Mouse (Mus musculus): ENCODE data around the gene Adamts3.

Adamts3 gene

DNA sequence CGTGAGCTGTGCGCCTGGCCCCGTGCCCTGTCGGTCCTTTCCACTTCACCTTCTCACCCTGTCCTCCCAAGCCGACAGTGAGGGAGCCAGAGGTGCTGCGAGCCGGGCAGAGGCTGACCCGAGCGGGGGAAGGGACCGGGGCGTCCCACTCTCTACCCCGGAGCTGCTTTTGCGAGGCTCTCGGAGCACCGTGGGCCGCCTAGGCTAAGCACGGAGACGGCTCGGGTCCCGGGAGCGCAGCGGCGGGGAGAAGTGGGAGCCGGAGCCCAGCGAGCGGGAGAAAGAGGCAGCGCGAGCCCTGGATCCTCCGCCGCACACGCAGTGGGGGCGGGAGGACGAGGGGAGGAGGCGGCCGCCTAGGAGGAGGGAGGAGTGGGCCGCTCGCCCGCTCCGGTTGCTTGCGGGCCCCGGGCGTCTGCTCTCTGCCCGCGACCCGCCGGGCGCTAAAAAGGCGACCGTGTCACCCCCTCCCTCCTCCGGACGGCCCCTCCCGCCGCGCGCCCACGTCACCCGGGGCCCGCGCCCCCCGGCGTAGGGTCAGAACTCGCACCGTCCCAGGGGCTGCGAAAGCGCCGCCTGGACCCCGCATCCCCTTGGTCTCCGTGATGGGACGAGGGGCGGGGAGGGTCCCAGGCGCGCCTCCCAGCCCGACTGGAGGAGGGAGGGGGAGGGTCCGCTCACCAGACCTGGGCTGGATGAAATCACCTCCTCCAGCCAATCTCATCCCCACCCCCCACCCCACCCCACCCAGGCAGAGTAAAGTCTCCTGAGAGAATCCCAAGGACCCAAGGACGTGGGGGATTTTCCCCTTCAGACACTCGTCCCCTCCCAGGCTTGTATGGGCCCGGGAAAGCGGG lies at the start of gene Adamts3:
Adamts3 (minus strand) TSS at position 284 of the 857 bp plus-strand sequence.
- DNase-seq (ENCODE audit: low spot score in 2 of 2): peak; percentile 18 to 67

- no peak for DNase-seq (ENCODE audit: low spot score in 2 of 2)
These were observed 48.4 kb upstream of the Adamts3 start for GRCm38 (mm10) chr5:89931511-89931910.

DNA sequence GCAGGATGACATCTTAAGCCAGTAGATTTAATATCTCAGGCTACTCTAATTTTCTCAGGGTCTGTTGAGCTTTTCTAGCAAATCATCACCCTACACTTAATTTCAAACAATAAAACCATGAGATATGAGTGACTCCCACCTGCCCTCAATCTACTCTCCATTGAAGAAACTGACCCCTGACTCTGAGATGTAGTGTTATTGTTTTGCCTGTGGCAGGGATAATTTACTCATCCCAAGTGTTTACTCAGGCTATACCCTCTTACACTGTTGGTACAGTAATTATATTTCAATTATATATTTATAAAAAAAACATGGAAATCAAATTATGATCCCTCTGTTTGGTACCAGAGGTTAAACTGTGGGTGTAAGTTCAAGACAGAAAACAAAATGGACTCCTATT lies 29.2 kb upstream of the Adamts3 start:
- no peak for DNase-seq (ENCODE audit: low spot score in 2 of 2)

DNA sequence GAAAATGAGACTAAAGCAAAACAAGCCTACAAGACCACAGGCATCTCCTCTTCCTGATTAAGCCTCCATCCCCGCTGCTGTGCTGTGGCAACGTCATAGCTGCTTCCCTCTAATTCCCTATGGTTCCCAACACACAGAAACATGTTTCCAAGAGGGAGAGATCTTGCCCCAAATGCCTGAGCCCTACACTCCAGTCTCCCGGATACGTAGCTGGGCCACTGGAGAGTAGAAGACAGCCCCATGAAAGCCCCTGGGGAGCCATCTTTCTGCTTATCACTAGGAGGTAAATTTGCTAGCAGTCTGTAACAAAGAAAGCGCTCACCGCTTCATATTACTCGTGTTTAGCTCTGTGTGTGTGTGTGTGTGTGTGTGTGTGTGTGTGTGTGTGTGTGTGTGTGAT lies 28.8 kb upstream of the Adamts3 start:
- no peak for DNase-seq (ENCODE audit: low spot score in 2 of 2)

DNA sequence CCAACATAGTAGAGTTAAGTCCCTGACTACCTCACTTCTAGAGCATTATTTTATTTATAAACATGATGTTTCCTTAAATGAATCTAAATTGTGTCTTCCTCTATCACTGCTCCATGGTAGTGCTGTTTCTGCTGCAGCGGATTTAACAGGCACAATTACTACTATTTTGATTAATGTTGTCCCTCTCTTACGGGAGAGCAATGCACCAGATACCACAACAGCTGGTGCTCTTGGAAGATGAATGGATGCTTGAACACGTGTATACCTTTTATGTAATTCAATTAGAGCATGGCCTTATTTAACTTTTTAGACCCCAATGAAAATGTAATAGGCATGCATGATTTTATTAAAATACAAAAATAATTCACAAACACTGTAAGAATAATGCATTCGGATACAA lies 28.4 kb upstream of the Adamts3 start:
- no peak for DNase-seq (ENCODE audit: low spot score in 2 of 2)

DNA sequence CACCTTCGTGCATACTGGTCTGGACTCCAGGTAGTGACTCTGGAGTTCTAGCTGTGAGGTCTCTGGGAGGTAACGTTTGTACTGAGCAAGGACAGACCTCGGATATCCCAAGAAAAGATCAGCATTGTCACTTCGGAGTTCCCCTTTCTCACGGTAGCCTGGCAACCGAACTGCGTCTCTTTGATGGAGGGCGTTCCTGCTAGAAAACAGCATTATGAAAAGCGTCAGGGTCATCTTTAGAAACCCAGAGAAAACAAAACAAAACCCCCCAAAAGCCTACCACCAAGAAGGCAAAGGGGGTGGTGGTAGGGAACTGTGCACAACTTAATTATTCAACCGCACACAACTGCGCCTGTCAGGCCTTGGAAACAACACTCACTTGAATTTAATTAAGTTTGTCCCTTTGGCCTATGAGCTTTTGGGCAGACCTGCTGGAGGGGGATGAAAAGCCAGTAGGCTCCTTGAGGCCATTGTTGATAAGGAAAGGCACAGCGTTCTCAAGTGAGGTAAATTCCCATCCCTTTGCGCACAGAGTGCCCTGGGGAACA lies 23.8 kb upstream of the Adamts3 start:
- DNase-seq (ENCODE audit: low spot score in 2 of 2): no peak

DNA sequence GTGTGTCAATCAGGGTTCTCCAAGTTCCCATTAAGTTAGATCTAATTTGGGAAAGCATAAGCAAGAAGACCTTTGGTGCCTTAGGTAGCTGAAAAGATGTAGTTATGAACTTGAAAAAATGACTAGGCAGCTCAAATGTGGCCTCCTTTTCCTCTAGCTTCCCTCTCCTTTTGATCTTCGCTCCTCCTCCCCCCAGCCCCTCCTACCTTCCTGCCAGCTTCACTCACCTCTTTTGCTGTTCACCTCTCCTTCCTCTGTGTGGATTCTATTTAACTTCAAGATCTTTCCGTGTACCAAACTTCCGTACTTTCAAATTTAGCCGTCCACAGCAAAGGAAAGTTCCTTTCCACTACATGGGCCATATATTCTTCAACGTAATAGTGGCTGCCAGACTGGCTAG lies 17.9 kb upstream of the Adamts3 start:
- DNase-seq (ENCODE audit: low spot score in 2 of 2): no peak

- peak in 1 of 2 experiments; percentile 64 for DNase-seq (ENCODE audit: low spot score in 2 of 2)
These were observed 14.4 kb upstream of the Adamts3 start for GRCm38 (mm10) chr5:89897495-89897894.

DNA sequence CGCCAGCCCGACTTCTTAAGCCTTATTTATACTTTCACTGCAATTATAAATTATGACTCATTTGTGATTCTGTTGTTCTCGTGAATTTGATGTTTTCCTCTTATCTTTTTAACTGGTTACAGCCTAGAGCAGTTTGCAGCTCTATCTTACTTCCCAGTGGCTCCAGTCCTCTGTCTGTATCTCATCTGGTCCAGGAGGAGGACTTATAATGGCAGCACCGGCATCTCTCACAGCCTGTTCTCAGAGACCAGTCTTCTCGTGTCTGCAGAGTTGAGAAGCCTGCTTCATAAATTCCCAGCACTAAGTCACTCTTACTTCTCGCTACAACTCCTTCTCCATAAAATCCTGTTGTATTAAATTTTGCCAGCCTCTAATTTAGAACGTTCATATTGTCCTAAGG lies 12.4 kb upstream of the Adamts3 start:
- no peak for DNase-seq (ENCODE audit: low spot score in 2 of 2)

GRCm38 (mm10) chr5:89884991-89885390 lies 1.9 kb upstream of the Adamts3 start:
- no peak for DNase-seq (ENCODE audit: low spot score in 2 of 2)

DNA sequence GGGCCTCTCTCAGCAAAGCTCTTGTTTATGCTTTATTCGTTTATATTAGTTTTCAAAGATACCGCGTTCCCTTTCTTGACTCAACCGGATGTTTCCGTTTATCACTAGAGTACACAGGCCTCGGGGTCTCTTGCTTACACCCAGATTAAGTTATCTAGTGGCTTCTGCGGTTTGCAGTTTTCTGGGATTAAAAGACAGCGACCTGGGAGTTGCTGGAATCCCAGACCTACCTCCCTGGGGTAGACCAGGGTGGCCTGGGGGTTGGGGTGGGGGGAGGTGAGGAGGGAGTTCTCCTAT lies 722 bp upstream of the Adamts3 start:
- DNase-seq (ENCODE audit: low spot score in 2 of 2): no peak

DNA sequence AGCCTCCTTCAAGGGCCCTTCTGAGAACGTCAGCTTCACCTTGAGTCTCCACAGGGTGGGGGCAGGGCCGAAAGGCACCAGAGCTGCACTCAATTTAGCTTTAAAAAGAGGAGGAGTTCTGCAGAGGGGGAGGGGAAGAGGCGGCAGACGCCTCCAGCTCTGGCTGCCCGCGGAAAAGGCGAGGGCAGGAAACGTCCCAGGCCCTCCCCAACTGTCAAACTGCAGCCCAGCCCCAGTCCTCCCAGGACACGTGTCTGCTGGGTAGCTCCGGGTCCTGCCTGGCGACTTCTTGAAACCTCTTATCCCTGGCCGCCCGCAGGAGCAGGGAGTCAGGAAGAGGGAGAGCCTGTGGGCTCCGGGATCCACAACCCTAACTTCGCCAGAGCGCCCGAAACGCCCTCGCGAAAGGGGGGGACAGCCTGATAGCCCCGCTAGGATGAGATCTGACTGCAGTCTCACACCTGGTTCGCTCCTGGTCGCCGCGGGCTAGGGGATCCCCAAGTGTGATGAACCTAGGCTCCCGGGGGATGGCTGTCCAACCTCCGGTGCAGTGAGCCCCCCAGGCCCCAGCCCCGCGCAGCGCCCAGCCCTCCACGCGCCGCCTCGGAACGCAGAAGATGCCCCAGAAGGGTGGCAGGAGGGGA lies 921 bp downstream of the Adamts3 start:
- peak; percentile 36 to 65 for DNase-seq (ENCODE audit: low spot score in 2 of 2)

GRCm38 (mm10) chr5:89881425-89881824 lies 1.7 kb downstream of the Adamts3 start:
- DNase-seq (ENCODE audit: low spot score in 2 of 2): no peak

DNA sequence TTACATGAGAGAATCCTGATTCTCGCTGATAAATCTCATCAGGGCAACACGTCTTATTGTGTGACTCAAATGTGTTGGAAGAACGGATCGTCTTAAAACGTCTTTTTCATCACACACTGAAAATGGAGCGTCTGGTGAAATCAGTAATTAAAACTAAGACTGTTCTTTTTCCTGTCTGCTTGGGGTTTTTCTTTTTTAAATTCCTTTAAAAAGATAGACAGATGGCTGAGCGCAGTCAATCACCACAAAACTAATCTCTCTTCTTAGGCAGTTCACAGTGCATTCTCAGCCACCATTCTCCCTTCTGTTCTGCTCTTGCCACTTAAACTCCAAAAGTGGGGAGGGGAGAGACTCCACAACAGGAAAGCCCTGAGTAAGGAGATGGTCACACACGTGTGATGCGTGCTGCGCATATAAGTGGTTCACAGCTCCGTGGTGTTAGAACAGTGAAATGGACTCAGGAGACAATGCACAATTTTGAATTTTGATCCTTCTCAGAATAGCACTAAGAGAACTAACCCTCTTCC lies 4.2 kb downstream of the Adamts3 start:
- DNase-seq (ENCODE audit: low spot score in 2 of 2): no peak

DNA sequence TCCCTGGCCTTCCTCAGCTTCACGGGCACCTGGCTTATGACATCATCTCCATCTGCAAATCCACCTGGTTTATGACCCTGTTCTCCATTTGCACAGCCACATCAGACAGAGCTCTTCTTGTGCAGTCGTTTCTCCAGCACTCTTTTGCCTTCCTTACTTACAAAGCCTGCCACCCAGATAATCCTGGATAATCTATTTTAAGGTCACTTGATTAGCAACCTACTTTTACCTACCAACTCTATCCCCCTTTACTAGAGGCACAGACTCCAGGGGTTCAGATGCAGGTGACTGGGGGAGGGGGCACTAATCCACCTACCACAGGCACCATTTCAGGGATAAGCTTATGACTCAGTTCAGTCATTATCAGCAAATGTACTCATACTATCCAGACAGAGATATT lies 10.5 kb downstream of the Adamts3 start:
- no peak for DNase-seq (ENCODE audit: low spot score in 2 of 2)

GRCm38 (mm10) chr5:89859603-89860002 lies 23.5 kb downstream of the Adamts3 start:
- no peak for DNase-seq (ENCODE audit: low spot score in 2 of 2)

DNA sequence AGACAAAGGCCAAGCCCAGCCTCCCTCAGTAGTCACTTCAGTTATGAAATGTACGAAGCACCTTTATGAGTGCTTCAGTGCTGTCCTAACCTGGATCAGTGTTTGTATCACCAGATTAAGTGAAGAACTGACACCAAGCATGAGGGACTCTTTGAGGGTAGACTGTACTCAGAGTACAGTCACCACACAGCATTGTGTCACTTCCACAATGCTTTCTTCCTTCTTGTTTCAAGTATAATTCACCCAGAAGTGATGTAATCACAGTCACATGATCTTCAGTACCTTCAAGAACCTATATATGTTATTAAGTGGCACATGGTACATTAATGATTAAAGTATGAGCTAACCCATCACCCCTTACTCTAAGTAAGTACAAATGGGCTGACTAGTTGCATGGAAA lies 24.3 kb downstream of the Adamts3 start:
- DNase-seq (ENCODE audit: low spot score in 2 of 2): no peak

GRCm38 (mm10) chr5:89846551-89846950 lies 36.6 kb downstream of the Adamts3 start:
- no peak for DNase-seq (ENCODE audit: low spot score in 2 of 2)

- no peak for DNase-seq (ENCODE audit: low spot score in 2 of 2)
These were observed 38.8 kb downstream of the Adamts3 start for GRCm38 (mm10) chr5:89844354-89844753.

- DNase-seq (ENCODE audit: low spot score in 2 of 2): no peak
These were observed 39.7 kb downstream of the Adamts3 start for GRCm38 (mm10) chr5:89843478-89843877.

DNA sequence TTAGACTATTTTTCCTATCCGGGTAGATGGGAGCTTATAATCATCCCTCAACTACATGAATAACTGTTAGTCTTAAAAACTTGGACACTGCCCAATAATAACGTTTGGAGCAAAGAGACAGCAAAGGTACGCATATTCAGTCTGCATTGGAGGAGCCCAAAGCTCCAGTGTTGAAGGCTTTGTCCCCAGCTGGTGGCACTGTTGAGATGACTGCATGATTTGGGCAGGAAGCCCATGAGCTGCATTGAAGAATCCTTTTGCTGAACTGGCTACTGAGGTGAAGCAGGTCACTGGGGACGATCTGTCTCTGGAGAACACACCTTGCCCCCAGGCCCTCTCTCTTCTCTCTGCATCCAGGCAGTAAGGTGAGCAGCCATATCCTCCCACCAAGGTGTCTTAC lies 43.5 kb downstream of the Adamts3 start:
- DNase-seq (ENCODE audit: low spot score in 2 of 2): no peak

- DNase-seq (ENCODE audit: low spot score in 2 of 2): no peak
These were observed 62.0 kb downstream of the Adamts3 start for GRCm38 (mm10) chr5:89821175-89821574.

- DNase-seq (ENCODE audit: low spot score in 2 of 2): peak in 1 of 2 experiments; percentile 66
These were observed 63.6 kb downstream of the Adamts3 start for GRCm38 (mm10) chr5:89819531-89819930.
